Mouse (Mus musculus): ENCODE data around the gene Ern2. TPM values are rescaled to one million over a fixed set of nuclear protein-coding genes. Genes with fewer than 3 reads are reported as not detected.

Gene Ern2
- polyA plus RNA-seq, 1 experiment = not detected

GRCm38 (mm10) chr7:122203936-122204335 is 17.9 kb upstream of the Ern2 start:
- peaks cover 31% of the 10 kb centered on the region for H3K27me3 ChIP-seq (ENCODE audit: control insufficient read depth, insufficient read depth, insufficient read length)
- H3K36me3 ChIP-seq (ENCODE audit: control insufficient read depth, insufficient read depth) = no peaks in the 10 kb centered on the region
- no peak for TF ChIP-seq E2F4 (IDR thresholded peaks at IDR 0.05; ENCODE audit: insufficient read depth)
- no peak for TF ChIP-seq SRF (IDR thresholded peaks at IDR 0.05; ENCODE audit: control insufficient read depth, insufficient read length, low read depth)
- TF ChIP-seq TCF12 (IDR thresholded peaks at IDR 0.05; ENCODE audit: insufficient read depth, poor library complexity, severe bottlenecking) = no peak
- no peak for TF ChIP-seq POLR2A (IDR thresholded peaks at IDR 0.05; ENCODE audit: insufficient read length, low read depth)
- TF ChIP-seq MYOG (IDR thresholded peaks at IDR 0.05; ENCODE audit: control insufficient read depth in 1 of 3, insufficient read depth in 1 of 3, insufficient read length in 2 of 3, low read depth in 2 of 3) = no peak
- TF ChIP-seq REST (IDR thresholded peaks at IDR 0.05; ENCODE audit: insufficient read depth, insufficient read length) = no peak
- TF ChIP-seq USF1 (IDR thresholded peaks at IDR 0.05; ENCODE audit: low read depth) = no peak
- no peak for TF ChIP-seq TCF3 (IDR thresholded peaks at IDR 0.05; ENCODE audit: insufficient read length, low read depth)
- no peak for TF ChIP-seq CEBPB (IDR thresholded peaks at IDR 0.05; ENCODE audit: insufficient read depth, poor library complexity, severe bottlenecking)
- TF ChIP-seq MYOD1 (IDR thresholded peaks at IDR 0.05; ENCODE audit: control insufficient read depth in 1 of 3, insufficient read length in 2 of 3, low read depth in 2 of 3) = no peak
- TF ChIP-seq MAX (IDR thresholded peaks at IDR 0.05; ENCODE audit: low read depth) = no peak
- no peak for TF ChIP-seq POLR2AphosphoS2 (IDR thresholded peaks at IDR 0.05; ENCODE audit: insufficient read length, low read depth)
- H3K79me2 ChIP-seq (ENCODE audit: control insufficient read depth, insufficient read depth) = no peaks in the 10 kb centered on the region
- no peak overlapping the region for H3ac ChIP-seq (ENCODE audit: control insufficient read depth, insufficient read length)
- H3K4me3 ChIP-seq = no peak overlapping the region
- no peak overlapping the region for H3K4me2 ChIP-seq (ENCODE audit: low read depth)

- Histone ChIP-seq H3K4me2 (ENCODE audit: low read depth) (no peak overlapping the region), H3K79me2 (ENCODE audit: control insufficient read depth, insufficient read depth) (no peaks in the 10 kb centered on the region), H3K27me3 (ENCODE audit: control insufficient read depth, insufficient read depth, insufficient read length) (peaks cover 11% of the 10 kb centered on the region), H3K36me3 (ENCODE audit: control insufficient read depth, insufficient read depth) (no peaks in the 10 kb centered on the region), H3K4me3 (no peak overlapping the region), H3ac (ENCODE audit: control insufficient read depth, insufficient read length) (no peak overlapping the region)
- no peak for TF ChIP-seq POLR2AphosphoS2 (IDR thresholded peaks at IDR 0.05; ENCODE audit: insufficient read length, low read depth)
- TF ChIP-seq USF1 (IDR thresholded peaks at IDR 0.05; ENCODE audit: low read depth) = no peak
- TF ChIP-seq SRF (IDR thresholded peaks at IDR 0.05; ENCODE audit: control insufficient read depth, insufficient read length, low read depth) = no peak
These were observed 13.3 kb upstream of the Ern2 start for GRCm38 (mm10) chr7:122199296-122199695.

GRCm38 (mm10) chr7:122197306-122197705 is 11.3 kb upstream of the Ern2 start:
- no peak overlapping the region for H3ac ChIP-seq (ENCODE audit: control insufficient read depth, insufficient read length)
- H3K36me3 ChIP-seq (ENCODE audit: control insufficient read depth, insufficient read depth) = no peaks in the 10 kb centered on the region
- H3K79me2 ChIP-seq (ENCODE audit: control insufficient read depth, insufficient read depth) = no peaks in the 10 kb centered on the region
- H3K4me3 ChIP-seq = no peak overlapping the region
- H3K27me3 ChIP-seq (ENCODE audit: control insufficient read depth, insufficient read depth, insufficient read length) = no peaks in the 10 kb centered on the region
- no peak overlapping the region for H3K4me2 ChIP-seq (ENCODE audit: low read depth)
- no peak for TF ChIP-seq REST (IDR thresholded peaks at IDR 0.05; ENCODE audit: insufficient read depth, insufficient read length)
- TF ChIP-seq MYOG (IDR thresholded peaks at IDR 0.05; ENCODE audit: control insufficient read depth in 1 of 3, insufficient read depth in 1 of 3, insufficient read length in 2 of 3, low read depth in 2 of 3) = no peak
- no peak for TF ChIP-seq CEBPB (IDR thresholded peaks at IDR 0.05; ENCODE audit: insufficient read depth, poor library complexity, severe bottlenecking)
- no peak for TF ChIP-seq MAX (IDR thresholded peaks at IDR 0.05; ENCODE audit: low read depth)
- TF ChIP-seq E2F4 (IDR thresholded peaks at IDR 0.05; ENCODE audit: insufficient read depth) = no peak
- TF ChIP-seq TCF3 (IDR thresholded peaks at IDR 0.05; ENCODE audit: insufficient read length, low read depth) = no peak
- no peak for TF ChIP-seq MYOD1 (IDR thresholded peaks at IDR 0.05; ENCODE audit: control insufficient read depth in 1 of 3, insufficient read length in 2 of 3, low read depth in 2 of 3)
- TF ChIP-seq POLR2AphosphoS2 (IDR thresholded peaks at IDR 0.05; ENCODE audit: insufficient read length, low read depth) = no peak
- TF ChIP-seq TCF12 (IDR thresholded peaks at IDR 0.05; ENCODE audit: insufficient read depth, poor library complexity, severe bottlenecking) = no peak
- no peak for TF ChIP-seq POLR2A (IDR thresholded peaks at IDR 0.05; ENCODE audit: insufficient read length, low read depth)
- TF ChIP-seq SRF (IDR thresholded peaks at IDR 0.05; ENCODE audit: control insufficient read depth, insufficient read length, low read depth) = no peak
- TF ChIP-seq USF1 (IDR thresholded peaks at IDR 0.05; ENCODE audit: low read depth) = no peak

GRCm38 (mm10) chr7:122196771-122197170 is 10.8 kb upstream of the Ern2 start:
- no peaks in the 10 kb centered on the region for H3K27me3 ChIP-seq (ENCODE audit: control insufficient read depth, insufficient read depth, insufficient read length)
- no peak for TF ChIP-seq TCF12 (IDR thresholded peaks at IDR 0.05; ENCODE audit: insufficient read depth, poor library complexity, severe bottlenecking)
- H3K36me3 ChIP-seq (ENCODE audit: control insufficient read depth, insufficient read depth) = no peaks in the 10 kb centered on the region
- H3ac ChIP-seq (ENCODE audit: control insufficient read depth, insufficient read length) = no peak overlapping the region
- H3K79me2 ChIP-seq (ENCODE audit: control insufficient read depth, insufficient read depth) = no peaks in the 10 kb centered on the region
- H3K4me3 ChIP-seq = no peak overlapping the region
- H3K4me2 ChIP-seq (ENCODE audit: low read depth) = no peak overlapping the region

GRCm38 (mm10) chr7:122193919-122194318 is 7.9 kb upstream of the Ern2 start:
- H3K27me3 ChIP-seq (ENCODE audit: control insufficient read depth, insufficient read depth, insufficient read length) = no peaks in the 10 kb centered on the region
- no peaks in the 10 kb centered on the region for H3K36me3 ChIP-seq (ENCODE audit: control insufficient read depth, insufficient read depth)
- H3K79me2 ChIP-seq (ENCODE audit: control insufficient read depth, insufficient read depth) = no peaks in the 10 kb centered on the region
- no peak overlapping the region for H3ac ChIP-seq (ENCODE audit: control insufficient read depth, insufficient read length)
- no peak overlapping the region for H3K4me3 ChIP-seq
- TF ChIP-seq USF1 (IDR thresholded peaks at IDR 0.05; ENCODE audit: low read depth) (no peak), MYOD1 (IDR thresholded peaks at IDR 0.05; ENCODE audit: control insufficient read depth in 1 of 3, insufficient read length in 2 of 3, low read depth in 2 of 3) (no peak), E2F4 (IDR thresholded peaks at IDR 0.05; ENCODE audit: insufficient read depth) (no peak), MAX (IDR thresholded peaks at IDR 0.05; ENCODE audit: low read depth) (no peak), SRF (IDR thresholded peaks at IDR 0.05; ENCODE audit: control insufficient read depth, insufficient read length, low read depth) (no peak), CEBPB (IDR thresholded peaks at IDR 0.05; ENCODE audit: insufficient read depth, poor library complexity, severe bottlenecking) (no peak), TCF12 (IDR thresholded peaks at IDR 0.05; ENCODE audit: insufficient read depth, poor library complexity, severe bottlenecking) (no peak), REST (IDR thresholded peaks at IDR 0.05; ENCODE audit: insufficient read depth, insufficient read length) (no peak), TCF3 (IDR thresholded peaks at IDR 0.05; ENCODE audit: insufficient read length, low read depth) (no peak), POLR2AphosphoS2 (IDR thresholded peaks at IDR 0.05; ENCODE audit: insufficient read length, low read depth) (no peak), MYOG (IDR thresholded peaks at IDR 0.05; ENCODE audit: control insufficient read depth in 1 of 3, insufficient read depth in 1 of 3, insufficient read length in 2 of 3, low read depth in 2 of 3) (no peak)
- H3K4me2 ChIP-seq (ENCODE audit: low read depth) = no peak overlapping the region

All from myocyte (in vitro differentiated cells).